Mouse (Mus musculus) mouse trophoblast stem cell (cell line): ENCODE results near the gene Smim4.

Experiments
- in situ Hi-C, 2 experiments: fragments of 300-500 bp; cut with MseI, MboI; formaldehyde crosslinking; loops; 2 replicates in 1 of 2; 3 replicates in 1 of 2; pipeline ENCODE4 v1.15.1; 2025

Gene Smim4

DNA sequence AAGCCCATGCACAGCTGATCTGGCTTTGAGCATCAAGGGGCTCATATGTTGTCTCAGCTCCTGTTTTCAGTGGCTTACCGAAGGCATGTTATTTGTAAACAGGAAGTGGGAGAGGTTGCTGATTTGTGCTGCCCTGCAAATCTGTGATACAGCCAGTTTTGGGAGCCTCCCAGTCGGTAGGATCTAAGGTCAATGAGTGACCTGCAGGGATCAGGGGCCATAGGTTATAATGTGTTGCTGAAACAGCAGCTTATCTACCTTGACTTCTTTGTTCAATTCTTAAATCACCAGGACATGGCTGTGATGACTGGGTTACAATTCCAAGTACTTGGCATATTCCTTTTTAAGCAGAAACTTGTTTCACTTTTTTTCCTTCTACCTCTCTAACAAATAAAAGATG lies 13.2 kb downstream of the Smim4 start:
- in situ Hi-C loops, result no loop called here

DNA sequence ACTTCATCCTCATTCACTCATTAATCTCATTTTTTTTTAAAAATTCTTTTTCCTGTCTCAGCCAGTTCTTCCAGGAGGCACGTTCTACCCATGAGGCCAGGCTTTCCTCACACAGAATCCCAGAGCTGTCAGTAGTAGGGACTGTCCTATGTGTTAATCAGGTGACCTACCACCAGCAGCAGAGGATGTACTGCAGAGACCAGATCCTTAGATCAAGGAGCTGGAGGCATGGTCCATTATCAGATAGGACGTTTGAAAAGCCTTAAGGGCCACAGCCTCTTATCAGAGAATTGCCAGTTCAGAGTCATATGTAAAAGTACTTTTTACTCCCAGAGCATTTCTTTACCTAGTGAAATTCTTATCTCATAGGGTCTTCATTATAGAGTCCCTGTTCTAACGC lies 14.7 kb downstream of the Smim4 start:
- in situ Hi-C loops, result no loop called here

DNA sequence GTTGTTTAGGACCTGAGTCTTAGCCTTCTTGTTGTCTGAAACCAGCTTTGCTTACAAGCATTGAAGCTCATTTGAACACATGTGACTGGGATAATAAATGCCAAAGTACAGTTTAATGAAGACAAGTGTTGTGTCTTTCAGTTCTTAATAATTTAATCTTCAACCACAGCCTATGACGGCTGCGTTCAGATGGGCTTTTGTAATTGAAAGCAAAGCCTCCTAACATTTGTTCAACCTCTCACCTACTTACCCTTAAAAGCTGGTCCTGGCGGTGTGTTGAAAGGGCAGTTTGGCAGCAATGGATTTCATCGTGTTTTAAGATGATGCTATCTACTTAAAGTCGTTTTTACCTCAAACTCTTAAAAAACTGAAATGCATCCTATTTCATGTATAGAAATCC lies 16.6 kb downstream of the Smim4 start:
- in situ Hi-C loops, result no loop called here

DNA sequence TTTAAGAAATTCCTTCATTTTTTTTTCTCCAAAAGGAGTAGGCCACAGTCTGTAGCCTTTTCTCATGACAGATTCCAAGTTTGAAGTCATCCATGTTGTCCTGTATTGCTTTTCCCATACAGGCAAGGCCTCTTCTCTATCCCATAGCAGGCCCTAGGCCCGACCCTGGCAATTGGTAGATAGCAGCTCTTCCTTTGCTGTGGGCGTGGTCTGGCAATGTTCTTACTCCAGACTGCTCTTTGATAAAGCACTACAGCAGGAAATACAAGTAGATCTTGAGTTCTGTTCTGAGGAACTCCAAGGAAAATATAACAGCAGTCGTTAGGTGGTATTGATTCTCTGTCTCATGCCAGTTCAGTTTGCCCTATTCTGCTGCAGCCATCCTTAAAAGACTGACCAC lies 18.1 kb downstream of the Smim4 start:
- in situ Hi-C loops, result no loop called here

DNA sequence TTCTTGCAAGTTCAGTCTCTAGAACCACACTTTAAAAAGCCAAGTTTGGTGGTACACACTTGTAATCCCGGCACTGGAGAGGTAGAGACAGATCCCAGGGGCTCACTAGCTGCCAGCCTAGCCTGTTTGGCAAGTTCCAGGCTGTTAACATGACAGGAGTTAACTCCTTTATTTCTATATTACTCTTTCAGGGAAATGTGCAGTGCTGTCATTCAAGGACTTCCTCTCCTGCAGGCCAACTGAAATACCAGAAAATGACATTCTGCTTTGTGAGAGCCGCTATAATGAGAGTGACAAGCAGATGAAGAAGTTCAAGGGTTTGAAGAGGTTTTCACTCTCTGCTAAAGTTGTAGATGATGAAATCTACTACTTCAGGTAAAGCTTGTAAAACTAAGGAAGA lies 23.6 kb downstream of the Smim4 start:
- in situ Hi-C loops, result no loop called here

DNA sequence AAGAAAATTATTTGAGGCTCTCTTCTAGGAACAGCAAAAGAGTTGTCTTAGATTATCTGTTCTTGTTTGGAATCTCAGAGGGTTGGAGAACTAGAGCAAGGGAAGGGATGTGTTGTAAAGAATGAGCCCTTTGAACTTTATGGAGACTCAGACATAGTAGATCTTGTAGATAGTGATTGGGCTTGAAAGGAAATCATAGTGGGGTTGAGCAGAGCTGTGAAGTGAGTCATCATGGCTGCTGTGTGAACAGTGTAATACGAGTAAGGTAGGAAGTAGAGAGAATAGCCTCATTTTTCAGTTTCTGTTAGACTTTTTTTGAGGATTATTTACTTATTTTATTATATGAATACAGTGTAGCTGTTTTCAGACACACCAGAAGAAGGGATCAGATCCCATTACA lies 38.8 kb downstream of the Smim4 start:
- in situ Hi-C loops, result no loop called here

DNA sequence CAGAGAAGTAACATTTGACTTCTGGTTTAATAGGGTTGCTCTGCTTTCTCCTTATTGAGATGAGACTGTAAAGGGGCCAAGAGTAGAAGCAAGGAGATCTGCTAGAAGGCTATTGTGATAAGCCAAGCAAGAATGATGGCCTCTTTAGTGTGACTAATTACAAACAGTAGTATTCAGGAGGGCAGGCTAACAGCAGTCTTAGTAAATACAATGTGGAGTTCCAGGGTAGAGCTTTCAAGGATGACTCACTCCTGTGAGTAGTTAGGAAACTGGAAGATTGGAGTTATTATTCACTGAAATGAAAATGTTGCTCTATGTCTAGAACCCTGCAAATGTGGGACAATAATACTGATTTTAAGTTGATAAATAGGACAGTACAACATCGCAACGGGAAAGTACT lies 40.2 kb downstream of the Smim4 start:
- in situ Hi-C loops, result no loop called here

DNA sequence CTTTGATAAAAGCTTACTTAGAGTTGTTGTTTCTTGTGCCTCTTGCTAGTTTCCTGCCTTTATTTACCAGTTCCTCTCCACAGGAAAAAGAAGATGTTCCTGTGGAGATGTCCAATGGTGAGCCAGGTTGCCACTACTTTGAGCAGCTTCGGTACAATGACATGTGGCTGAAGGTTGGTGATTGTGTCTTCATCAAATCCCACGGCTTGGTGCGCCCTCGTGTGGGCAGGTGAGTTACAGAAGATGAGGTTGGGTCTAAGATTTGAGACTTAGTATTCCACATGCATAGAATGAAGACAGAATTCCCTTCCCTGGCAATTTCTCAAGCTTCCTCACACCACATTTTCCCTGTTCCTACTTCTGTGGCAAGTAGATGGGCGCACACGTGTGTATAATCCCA lies 41.3 kb downstream of the Smim4 start:
- in situ Hi-C loops, result no loop called here

DNA sequence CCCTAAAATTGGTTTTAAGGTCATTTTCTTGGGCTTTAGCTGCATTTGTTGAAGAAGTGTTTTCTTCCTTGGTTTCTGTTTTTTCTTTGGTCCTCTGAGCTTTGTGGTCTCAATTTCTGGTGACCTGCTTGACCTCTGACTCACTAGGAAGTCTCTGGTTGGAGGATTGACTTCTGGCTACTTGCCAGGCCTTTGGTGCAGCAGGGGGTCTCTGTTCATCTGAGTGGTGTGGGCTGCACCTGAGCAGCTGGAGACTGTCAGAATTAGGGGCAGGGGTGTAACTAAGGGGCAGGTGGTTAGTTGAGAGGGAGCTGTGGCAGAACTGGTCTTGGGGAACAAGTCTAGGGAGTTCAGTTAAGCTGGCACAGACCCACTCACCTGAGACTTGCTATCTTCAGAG lies 47.6 kb downstream of the Smim4 start:
- in situ Hi-C loops, result no loop called here

DNA sequence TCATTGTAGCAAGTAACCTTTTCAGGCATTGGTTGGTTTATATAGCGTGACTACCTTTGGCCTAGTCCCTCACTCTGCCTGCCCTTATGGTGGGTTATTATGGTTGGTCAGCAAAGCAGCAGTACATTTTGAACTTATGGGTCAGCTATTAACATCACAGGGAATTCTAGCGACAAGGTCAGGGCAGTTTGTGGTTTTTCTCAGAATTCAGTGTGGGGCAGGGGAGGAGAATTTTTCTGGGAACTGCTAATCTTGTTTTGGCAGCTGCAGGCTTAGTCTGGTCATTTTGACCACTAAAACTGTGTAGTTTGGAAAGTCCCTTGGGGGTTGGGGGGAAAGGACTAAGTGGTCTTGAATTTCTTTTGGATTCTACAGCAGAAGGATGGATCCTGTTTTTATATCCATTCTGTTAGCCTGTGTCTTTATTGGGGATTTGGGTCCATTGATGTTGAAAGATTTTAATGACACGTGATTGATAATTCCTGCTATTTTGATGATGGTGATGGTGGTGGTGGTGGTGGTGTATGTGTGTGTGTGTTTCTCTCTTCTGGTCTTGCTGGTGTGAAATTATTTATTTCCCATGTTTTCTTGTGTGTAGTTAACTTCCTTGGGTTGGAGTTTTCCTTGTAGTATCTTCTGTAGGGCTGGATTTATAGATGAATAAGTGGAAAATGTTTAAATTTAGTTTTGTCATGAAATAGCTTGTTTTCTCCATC lies 49.3 kb downstream of the Smim4 start:
- in situ Hi-C loops, result no loop called here

DNA sequence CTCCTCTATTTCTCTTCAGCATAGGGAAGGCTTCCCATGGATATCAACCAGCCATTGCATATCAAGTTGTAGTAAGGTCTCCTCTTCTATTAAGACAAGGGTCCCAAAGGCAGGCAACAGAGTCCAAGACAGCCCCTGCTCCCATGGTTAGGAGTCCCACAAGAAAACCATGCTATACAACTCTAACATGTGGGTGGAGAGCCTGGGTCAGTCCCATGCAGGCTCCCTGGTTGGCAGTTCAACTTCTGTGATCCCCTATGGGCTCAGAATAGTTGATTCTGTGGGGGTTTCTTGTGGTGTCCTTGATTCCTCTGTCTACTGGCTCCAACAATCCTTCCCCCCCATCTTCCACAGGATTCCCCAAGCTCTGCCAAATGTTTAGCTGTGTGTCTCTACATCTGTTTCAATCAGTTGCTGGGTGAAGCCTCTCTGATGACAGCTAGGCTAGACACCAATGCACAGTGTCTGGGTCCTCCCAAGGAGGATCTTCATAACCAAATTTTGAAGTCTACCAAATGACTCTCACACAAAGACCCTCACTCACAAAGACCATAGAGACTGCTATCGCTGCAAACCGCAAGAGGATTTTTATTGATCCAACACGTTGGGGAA lies 50.1 kb downstream of the Smim4 start:
- in situ Hi-C loops, result no loop called here

DNA sequence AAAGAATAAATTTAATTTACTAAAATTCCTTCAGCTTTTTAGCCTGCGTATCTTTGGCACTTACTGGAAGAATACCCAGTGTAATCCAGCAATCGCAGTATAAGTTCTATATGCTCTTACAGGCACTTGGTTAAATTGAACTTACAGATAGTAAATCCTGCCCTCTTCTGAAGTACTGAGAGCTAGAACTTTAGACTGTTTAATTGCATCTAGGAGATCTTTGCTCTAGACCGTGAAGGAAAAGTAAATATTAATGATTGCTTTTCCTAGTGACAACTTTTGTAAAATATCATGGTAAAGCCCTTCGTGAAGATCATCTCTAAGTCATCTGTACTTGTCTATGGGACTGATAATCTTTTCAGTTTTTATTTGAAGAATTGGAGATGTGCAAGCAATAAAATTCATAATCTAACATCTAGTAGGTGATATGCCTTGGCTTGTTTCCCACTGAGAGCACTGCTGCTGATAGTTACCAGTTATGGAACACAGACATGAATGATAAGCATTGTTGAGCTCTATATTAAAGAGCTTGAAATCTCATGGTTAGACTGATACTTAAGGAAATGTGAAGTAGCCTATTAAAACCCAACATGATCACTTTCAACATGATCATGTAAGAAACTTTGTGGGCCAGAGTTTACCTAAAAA lies 59.5 kb downstream of the Smim4 start:
- in situ Hi-C loops, result no loop called here

DNA sequence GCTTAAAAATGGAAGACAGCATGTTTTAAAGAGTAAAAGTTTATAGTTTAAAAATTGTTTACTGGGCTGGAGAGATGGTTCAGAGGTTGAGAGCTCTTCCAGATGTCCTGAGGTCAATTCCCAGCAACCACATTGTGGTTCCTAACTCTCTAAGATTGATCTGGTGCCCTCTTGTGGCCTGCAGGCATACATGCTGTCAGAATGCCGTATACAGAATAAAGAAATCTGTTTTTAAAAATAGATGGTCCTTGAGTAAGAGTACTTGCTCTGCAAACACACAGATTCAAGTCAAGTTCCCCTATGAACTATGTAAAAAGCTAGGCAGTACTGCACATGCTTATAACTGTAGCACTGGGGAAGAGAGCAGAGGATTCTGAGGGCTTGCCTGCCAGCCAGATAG lies 66.5 kb downstream of the Smim4 start:
- in situ Hi-C loops, result no loop called here

DNA sequence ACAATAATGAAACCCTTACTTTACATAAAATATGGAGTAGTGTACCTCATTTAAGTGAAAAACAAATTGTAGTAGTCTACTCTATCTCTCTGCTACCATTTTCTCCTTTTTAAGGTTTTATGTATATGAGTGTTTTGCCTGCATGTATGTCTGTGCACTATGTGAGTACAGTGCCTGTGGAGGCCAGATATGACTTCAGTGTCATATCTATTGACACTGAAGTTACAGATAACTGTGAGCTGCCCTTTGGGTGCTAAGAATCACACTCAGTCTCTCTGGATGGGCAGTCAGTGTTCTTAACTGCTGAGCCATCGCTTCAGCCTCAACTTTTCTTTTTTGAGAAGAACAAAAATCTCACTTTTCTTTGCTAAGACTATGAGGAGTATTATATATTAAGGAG lies 82.9 kb downstream of the Smim4 start:
- in situ Hi-C loops, result no loop called here

DNA sequence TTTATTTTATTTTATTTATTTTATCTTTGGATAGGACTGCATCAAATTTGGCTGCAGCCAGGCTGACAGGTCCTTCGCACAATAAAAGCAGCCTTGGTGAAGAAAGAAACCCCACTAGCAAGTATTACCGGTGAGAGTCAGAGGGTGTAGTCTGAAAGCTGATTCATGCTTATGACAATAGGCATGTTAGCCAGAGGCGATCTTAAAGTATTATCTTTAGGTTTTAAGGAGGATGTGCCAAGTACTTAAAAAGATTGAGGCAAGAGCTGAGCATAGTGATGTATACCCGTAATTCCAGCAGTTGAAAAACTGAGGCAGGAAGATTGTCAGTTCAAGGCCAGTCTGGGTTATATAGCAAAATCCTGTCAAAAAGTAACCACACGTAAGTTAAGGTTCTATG lies 83.5 kb downstream of the Smim4 start:
- in situ Hi-C loops, result no loop called here
